25 mouse cellular contexts compared by ENCODE assay signal in the genomic region with DNA sequence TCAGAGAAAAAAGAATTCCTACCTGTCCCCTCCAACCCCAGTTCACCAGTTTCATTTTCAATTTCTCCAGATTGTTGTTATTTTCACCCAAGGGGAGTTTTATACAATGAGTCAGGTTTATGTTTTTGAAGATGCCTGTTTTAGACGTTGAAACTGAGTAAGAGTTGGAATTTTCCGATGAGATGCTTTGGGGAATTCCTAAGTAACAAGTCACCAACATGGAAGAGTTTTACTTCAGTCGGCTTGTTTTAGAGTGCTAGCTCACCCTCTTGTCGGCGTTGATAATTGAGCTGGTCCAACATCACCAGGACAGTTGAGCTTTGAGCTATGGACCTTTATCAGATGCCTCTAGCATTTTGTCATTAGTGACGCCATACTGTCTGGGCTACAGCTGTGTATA. TPM values are rescaled to one million over a fixed set of nuclear protein-coding genes. Genes with fewer than 3 reads are reported as not detected.
DNase-seq lines count a peak whose midpoint lies in the region; ATAC-seq and TF ChIP-seq lines count a peak whose summit lies in the region.
"Had no signal": no experiment of that assay in that cellular context is flagged by ENCODE, and none has a peak within 500 bp of the region (broad histone marks: within the 10 kb centered on the region; RNA-seq: fewer than 3 reads in every experiment).

No protein-coding gene starts in this region.

- no peak for DNase-seq in CH12.LX (ENCODE audit: extremely low read depth)
- DNase-seq in Patski (ENCODE audit: low read depth, low spot score), result no peak
- no peak for DNase-seq in kidney, adult 8-10 months
- DNase-seq in cerebellum, adult 2 months, result no peak
- DNase-seq in spleen, postnatal 36 days (ENCODE audit: low spot score in 2 of 2), result no peak
- DNase-seq: adrenal gland, adult 2 months; adrenal gland, postnatal 10 days; adrenal gland, postnatal 25 days; B cell, adult 2 months; cerebellum, adult 11 months; cerebellum, adult 18-20 months; cerebellum, adult 9-10 months; cerebellum, postnatal 10 days; cerebellum, postnatal 25 days; forebrain, postnatal 0 days had no signal

- no peak overlapping the region for H3K27ac ChIP-seq in intestine, postnatal 0 days (ENCODE audit: low read depth, low read length)
- no peak overlapping the region for H3K27ac ChIP-seq in intestine, embryonic 16.5 days (ENCODE audit: low read length)
- H3K27ac ChIP-seq in CH12.LX (ENCODE audit: insufficient read depth, low read depth), result peak overlapping the region; percentile 53
- no peak overlapping the region for H3K27ac ChIP-seq in cerebellum, adult 2 months (ENCODE audit: insufficient read depth, low read length)
- H3K27ac ChIP-seq: embryonic facial prominence, embryonic 10.5 days; embryonic facial prominence, embryonic 12.5 days; forebrain, embryonic 10.5 days; forebrain, embryonic 12.5 days; forebrain, embryonic 15.5 days had no signal

- TF ChIP-seq CTCF in intestine, postnatal 0 days (IDR thresholded peaks at IDR 0.05; ENCODE audit: low read depth), result no peak
- TF ChIP-seq CTCF in CH12.LX (conservative IDR thresholded peaks at IDR 0.05 in 1 of 2, IDR thresholded peaks at IDR 0.05 in 1 of 2; ENCODE audit: low read depth in 2 of 2, low read length in 2 of 2) (no peak), Patski (IDR thresholded peaks at IDR 0.05) (no peak)
- no peak for TF ChIP-seq CTCF in cerebellum, adult 2 months (IDR thresholded peaks at IDR 0.05; ENCODE audit: borderline replicate concordance, insufficient read depth, low read depth, low read length)

- no peaks in the 10 kb centered on the region for H3K9me3 ChIP-seq in intestine, postnatal 0 days (ENCODE audit: control insufficient read depth)
- H3K9me3 ChIP-seq in intestine, embryonic 16.5 days (ENCODE audit: control insufficient read depth, low read length), result no peaks in the 10 kb centered on the region
- no peaks in the 10 kb centered on the region for H3K9me3 ChIP-seq in CH12.LX (replicated peaks; ENCODE audit: low read length)
- H3K9me3 ChIP-seq: embryonic facial prominence, embryonic 10.5 days; embryonic facial prominence, embryonic 12.5 days; forebrain, embryonic 10.5 days; forebrain, embryonic 12.5 days; forebrain, embryonic 15.5 days had no signal

- H3K27me3 ChIP-seq in intestine, postnatal 0 days (replicated peaks; ENCODE audit: control insufficient read depth, insufficient read depth, low read length), result no peaks in the 10 kb centered on the region
- H3K27me3 ChIP-seq in intestine, embryonic 16.5 days (replicated peaks; ENCODE audit: control insufficient read depth, insufficient read depth, low read length), result no peaks in the 10 kb centered on the region
- no peaks in the 10 kb centered on the region for H3K27me3 ChIP-seq in CH12.LX (replicated peaks)
- H3K27me3 ChIP-seq in Patski, result no peaks in the 10 kb centered on the region
- H3K27me3 ChIP-seq in cerebellum, adult 2 months (ENCODE audit: control insufficient read depth, insufficient read depth, low read length), result no peaks in the 10 kb centered on the region
- H3K27me3 ChIP-seq: embryonic facial prominence, embryonic 12.5 days; forebrain, embryonic 12.5 days; forebrain, embryonic 15.5 days had no signal

- TF ChIP-seq RAD21 in CH12.LX (IDR thresholded peaks at IDR 0.05; ENCODE audit: low read depth, low read length), result no peak

- dilution Hi-C loops in CH12.LX (cut with MboI; ENCODE audit: extremely low pct_ligation_motif_present, extremely low pct_unique_long_range_greater_than_20kb, low sequenced_read_pairs), result no loop called here

- ATAC-seq in intestine, postnatal 0 days, result peak; percentile 28; the same call in 1 of the 2 replicates
- ATAC-seq in intestine, embryonic 16.5 days, result no peak
- peak; percentile 69 for ATAC-seq in Patski
- ATAC-seq: CD4-positive, CD25-positive, alpha-beta regulatory T cell, adult 4 months; forebrain, embryonic 15.5 days; forebrain, postnatal 0 days had no signal

- H3K4me3 ChIP-seq in intestine, postnatal 0 days (ENCODE audit: low read depth, low read length), result no peak overlapping the region
- H3K4me3 ChIP-seq in intestine, embryonic 16.5 days (ENCODE audit: low read length), result no peak overlapping the region
- peak overlapping the region in 1 of 3 experiments; percentile 42 for H3K4me3 ChIP-seq in CH12.LX (replicated peaks in 1 of 3; ENCODE audit: low read depth in 2 of 3, low read length in 2 of 3, poor library complexity in 1 of 3)
- no peak overlapping the region for H3K4me3 ChIP-seq in cerebellum, adult 2 months (replicated peaks; ENCODE audit: insufficient read depth, low read depth, low read length)
- H3K4me3 ChIP-seq: embryonic facial prominence, embryonic 10.5 days; embryonic facial prominence, embryonic 12.5 days; erythroblast, embryonic 14.5 days; forebrain, embryonic 10.5 days; forebrain, embryonic 12.5 days; forebrain, embryonic 15.5 days had no signal

- no peak overlapping the region for H3K9ac ChIP-seq in intestine, postnatal 0 days (ENCODE audit: low read depth, low read length)
- H3K9ac ChIP-seq in intestine, embryonic 16.5 days (ENCODE audit: low read depth, low read length), result no peak overlapping the region
- no peak overlapping the region for H3K9ac ChIP-seq in CH12.LX (ENCODE audit: insufficient read depth, low read depth)
- H3K9ac ChIP-seq: embryonic facial prominence, embryonic 12.5 days; forebrain, embryonic 12.5 days; forebrain, embryonic 15.5 days; forebrain, postnatal 0 days had no signal

- TF ChIP-seq POLR2A in CH12.LX (IDR thresholded peaks at IDR 0.05; ENCODE audit: low read depth, low read length), result no peak
- no peak for TF ChIP-seq POLR2A in cerebellum, adult 2 months (IDR thresholded peaks at IDR 0.05; ENCODE audit: borderline replicate concordance, insufficient read depth, low read length)

- no peaks in the 10 kb centered on the region for H3K36me3 ChIP-seq in intestine, postnatal 0 days (ENCODE audit: control insufficient read depth, insufficient read depth)
- no peaks in the 10 kb centered on the region for H3K36me3 ChIP-seq in intestine, embryonic 16.5 days (ENCODE audit: control insufficient read depth, insufficient read depth, low read length)
- peaks cover 0 to 3% of the 10 kb centered on the region in 2 experiments for H3K36me3 ChIP-seq in CH12.LX (replicated peaks in 1 of 2; ENCODE audit: control insufficient read depth in 1 of 2, insufficient read depth in 1 of 2, low read length in 1 of 2)
- H3K36me3 ChIP-seq: embryonic facial prominence, embryonic 10.5 days; embryonic facial prominence, embryonic 12.5 days; forebrain, embryonic 10.5 days; forebrain, embryonic 12.5 days; forebrain, embryonic 15.5 days had no signal

- in situ Hi-C loops in CH12.LX (cut with MboI; ENCODE audit: low pct_ligation_motif_present, low pct_unique_long_range_greater_than_20kb, low sequenced_read_pairs), result no loop called here
- in situ Hi-C loops in Patski (cut with MboI; ENCODE audit: low pct_unique_long_range_greater_than_20kb), result no loop called here

- WGBS in intestine, postnatal 0 days, result 79% methylated on average over 6 of the region's 6 CpGs
- WGBS in intestine, embryonic 16.5 days, result 81% methylated on average over 6 of the region's 6 CpGs
- 93% methylated on average over 6 of the region's 6 CpGs for WGBS in cerebellum, adult 2 months

- peaks cover 3% of the 10 kb centered on the region; the same call in 1 of the 2 replicates for H3K4me1 ChIP-seq in intestine, postnatal 0 days (replicated peaks; ENCODE audit: control insufficient read depth, insufficient read depth, low read length)
- peaks cover 4% of the 10 kb centered on the region for H3K4me1 ChIP-seq in intestine, embryonic 16.5 days (ENCODE audit: control insufficient read depth, insufficient read depth, low read length)
- H3K4me1 ChIP-seq in CH12.LX (ENCODE audit: control insufficient read depth in 1 of 2, insufficient read depth in 2 of 2), result peaks cover 6 to 26% of the 10 kb centered on the region in 2 experiments
- H3K4me1 ChIP-seq in cerebellum, adult 2 months (ENCODE audit: control insufficient read depth, insufficient read depth, low read length), result no peaks in the 10 kb centered on the region
- H3K4me1 ChIP-seq: embryonic facial prominence, embryonic 10.5 days; embryonic facial prominence, embryonic 12.5 days; forebrain, embryonic 10.5 days; forebrain, embryonic 12.5 days; forebrain, embryonic 15.5 days had no signal

- no peak overlapping the region for H3K4me2 ChIP-seq in intestine, postnatal 0 days (replicated peaks; ENCODE audit: low read depth)
- H3K4me2 ChIP-seq in intestine, embryonic 16.5 days (ENCODE audit: low read depth, low read length), result no peak overlapping the region
- peak overlapping the region; percentile 39 for H3K4me2 ChIP-seq in CH12.LX (ENCODE audit: insufficient read depth, low read depth, poor library complexity, severe bottlenecking)
- H3K4me2 ChIP-seq: embryonic facial prominence, embryonic 12.5 days; forebrain, embryonic 12.5 days; forebrain, embryonic 15.5 days had no signal

- POLR2A ChIA-PET in Patski (lab: Charles Lee), result no interaction called here

- CTCF ChIA-PET in Patski (lab: Charles Lee), result no interaction called here

- H3K79me2 ChIP-seq in CH12.LX (replicated peaks; ENCODE audit: control insufficient read depth, extremely low read depth, insufficient read depth, poor library complexity, severe bottlenecking), result no peaks in the 10 kb centered on the region

- TF ChIP-seq EP300 in CH12.LX (IDR thresholded peaks at IDR 0.05; ENCODE audit: low read length), result 0 out of 2 replicates have a peak, but pooled peaks have one; percentile 38

TF ChIP-seq in CH12.LX, 34 proteins besides CTCF, POLR2A, EP300 and RAD21:
- TF ChIP-seq JUND (conservative IDR thresholded peaks at IDR 0.05; ENCODE audit: low read depth, low read length) (0 out of 2 replicates have a peak, but pooled peaks have one; percentile 18), ETS1 (conservative IDR thresholded peaks at IDR 0.05; ENCODE audit: low read depth, low read length) (peak; percentile 67; the same call in 1 of the 2 replicates), IRF4 (IDR thresholded peaks at IDR 0.05; ENCODE audit: low read depth, low read length) (peak; percentile 57; the same call in 1 of the 2 replicates), POLR2AphosphoS2 (IDR thresholded peaks at IDR 0.05; ENCODE audit: low read depth, low read length) (no peak), CHD1 (IDR thresholded peaks at IDR 0.05; ENCODE audit: low read depth, low read length) (0 out of 2 replicates have a peak, but pooled peaks have one; percentile 37), JUN (IDR thresholded peaks at IDR 0.05; ENCODE audit: insufficient read depth, low read depth, low read length) (peak; percentile 22; the same call in 1 of the 2 replicates), USF2 (conservative IDR thresholded peaks at IDR 0.05; ENCODE audit: low read depth, low read length) (no peak), MEF2A (IDR thresholded peaks at IDR 0.05; ENCODE audit: borderline replicate concordance, low read depth, low read length) (peak; percentile 74; the same call in 1 of the 2 replicates)
TF ChIP-seq in CH12.LX: peak in this region for 6.

RNA-seq across cellular contexts. Expression of gene Il15, which starts 30.2 kb away (rescaled TPM):
- polyA plus RNA-seq in intestine, postnatal 0 days (2015; fragmentation: Nextera tagmentation; extraction: Ambion mirVana), result 9.2 TPM in 2 replicates
- 11.3 and 12.1 TPM in 2 replicates for polyA plus RNA-seq in intestine, embryonic 16.5 days (2015; fragmentation: Nextera tagmentation; extraction: Ambion mirVana)
- 5.4 and 8.9 TPM in 2 replicates for total RNA-seq in CH12.LX (2012; rRNA removed)
- total RNA-seq in CH12.LX (2014; rRNA removed), result 3.0 and 4.0 TPM in 2 replicates
- 2.2 and 3.2 TPM in 2 replicates for polyA plus RNA-seq in CH12.LX (2012; ENCODE audit: insufficient read length, low read depth)
- polyA plus RNA-seq in Patski (2021), result 3.5 TPM
- 4.2 and 5.4 TPM in 2 replicates for polyA plus RNA-seq in cerebellum, adult 2 months (2012; rRNA removed)
- total RNA-seq: MEL had no signal
- polyA plus RNA-seq: erythroblast, embryonic 14.5 days had no signal
